Mouse (Mus musculus): Measurements from ENCODE around the gene Ubald2.

Gene Ubald2

GRCm38 (mm10) chr11:116434287-116434966 is 533 bp downstream of the Ubald2 start:
- no peak for DNase-seq (ENCODE audit: low read depth, low spot score)

GRCm38 (mm10) chr11:116434967-116435752 is 1.3 kb downstream of the Ubald2 start:
- DNase-seq (ENCODE audit: low read depth, low spot score): no peak

- no peak for DNase-seq (ENCODE audit: low read depth, low spot score)
Observed at GRCm38 (mm10) chr11:116435992-116436724, 2.3 kb downstream of the Ubald2 start.

DNA sequence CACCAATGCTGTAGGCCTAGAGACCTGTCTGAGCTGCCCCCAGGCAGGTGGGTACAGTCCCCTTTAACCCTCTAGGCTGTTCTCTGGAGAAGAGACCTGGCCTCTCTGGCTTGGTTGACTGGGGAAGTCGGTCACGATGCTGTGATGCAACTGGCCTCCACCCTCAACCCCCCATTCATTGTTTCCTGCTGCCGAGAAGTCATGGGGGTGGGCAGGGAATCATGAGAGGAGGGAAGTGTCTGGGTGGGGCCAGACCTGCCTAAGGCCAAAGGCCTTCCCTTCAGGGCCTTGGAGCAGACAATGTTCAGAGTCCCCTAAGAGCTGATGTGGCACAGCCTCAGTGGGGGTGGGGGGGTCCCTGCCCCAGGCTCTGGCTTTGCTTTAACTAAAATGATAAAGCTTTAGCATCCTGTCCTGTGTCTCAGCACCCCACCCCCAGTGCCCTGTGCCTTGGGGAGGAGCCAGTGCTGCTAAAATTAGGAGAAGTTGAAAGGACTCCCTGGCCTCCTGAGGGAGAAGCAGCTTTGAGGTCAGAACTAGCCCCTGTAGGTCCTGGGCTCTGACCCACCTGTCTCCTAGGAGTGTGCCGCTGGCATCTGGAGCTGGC is 2.9 kb downstream of the Ubald2 start:
- DNase-seq (ENCODE audit: low read depth, low spot score): no peak

DNA sequence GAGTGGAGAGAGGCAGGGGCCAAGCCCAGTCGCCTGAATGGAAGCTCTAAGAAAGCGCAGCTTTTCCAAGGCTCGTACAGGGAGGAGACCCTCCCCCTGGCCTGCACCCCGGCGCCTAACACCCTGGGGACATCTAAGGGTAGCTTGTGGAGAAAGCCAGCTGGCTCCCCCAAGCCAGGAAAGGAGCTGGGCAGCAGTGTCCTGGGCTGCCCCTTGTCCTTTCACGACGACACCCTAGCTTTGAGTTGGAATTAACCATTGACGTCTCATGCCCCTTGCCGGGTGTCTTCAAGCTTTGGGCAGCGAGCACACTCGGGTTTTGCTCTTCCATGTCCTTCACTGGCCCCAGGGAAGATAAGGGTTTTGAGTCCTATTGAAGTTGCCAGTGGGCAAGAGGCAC is 3.6 kb downstream of the Ubald2 start:
- DNase-seq (ENCODE audit: low read depth, low spot score): no peak

DNA sequence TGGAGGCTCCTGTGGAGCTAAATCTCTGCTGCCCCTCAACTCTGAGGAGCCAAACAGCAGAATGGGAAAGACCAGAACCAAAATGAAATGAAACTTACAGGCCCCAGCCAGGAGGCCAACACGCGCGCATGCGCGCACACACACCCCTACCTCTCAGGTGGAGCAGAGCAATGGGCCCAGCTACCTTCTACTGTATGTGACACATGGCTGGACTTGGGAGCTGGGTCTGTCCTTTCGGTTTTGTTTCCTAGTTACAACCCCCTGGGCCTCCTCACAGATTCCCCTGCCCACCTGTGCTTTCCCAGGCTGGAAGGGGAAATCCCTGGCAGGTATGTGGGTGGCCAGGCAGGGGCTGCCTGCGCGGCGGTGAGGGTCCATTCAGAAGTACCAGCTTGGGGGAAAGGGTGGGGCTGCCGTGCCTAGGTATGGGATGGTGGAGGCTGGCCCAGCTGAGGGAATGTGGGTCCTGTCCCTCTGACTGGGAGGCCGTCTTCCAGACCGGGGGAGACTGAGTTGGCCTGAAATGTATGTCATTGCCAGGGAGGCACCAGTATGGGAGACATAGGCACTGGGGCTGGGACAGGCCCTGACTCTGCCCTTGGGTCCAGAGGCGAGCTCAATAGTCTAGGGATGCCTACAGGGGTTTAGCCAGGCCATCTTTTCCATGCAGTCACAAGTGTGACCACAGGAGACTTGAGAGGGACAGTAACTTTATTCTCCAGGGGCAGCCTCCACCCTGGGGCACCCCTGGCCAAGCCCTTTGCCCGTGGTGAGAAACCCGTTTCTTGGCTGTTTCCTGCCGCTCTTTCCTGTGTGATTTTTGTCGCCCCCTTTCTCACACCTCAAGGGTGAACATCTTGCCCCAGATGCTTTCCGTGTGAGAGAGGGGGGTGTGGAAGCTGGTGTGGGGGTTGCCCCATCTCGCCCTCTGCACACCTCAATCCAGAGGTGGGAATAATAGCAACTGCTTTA is 5.7 kb downstream of the Ubald2 start:
- DNase-seq (ENCODE audit: low read depth, low spot score): no peak

GRCm38 (mm10) chr11:116440408-116441068 is 6.6 kb downstream of the Ubald2 start:
- no peak for DNase-seq (ENCODE audit: low read depth, low spot score)

- no peak for DNase-seq (ENCODE audit: low read depth, low spot score)
Observed at GRCm38 (mm10) chr11:116442129-116442866, 8.4 kb downstream of the Ubald2 start.

GRCm38 (mm10) chr11:116442867-116443177 is 8.9 kb downstream of the Ubald2 start:
- DNase-seq (ENCODE audit: low read depth, low spot score): no peak

- no peak for DNase-seq (ENCODE audit: low read depth, low spot score)
Observed at GRCm38 (mm10) chr11:116443311-116443710, 9.4 kb downstream of the Ubald2 start.

DNA sequence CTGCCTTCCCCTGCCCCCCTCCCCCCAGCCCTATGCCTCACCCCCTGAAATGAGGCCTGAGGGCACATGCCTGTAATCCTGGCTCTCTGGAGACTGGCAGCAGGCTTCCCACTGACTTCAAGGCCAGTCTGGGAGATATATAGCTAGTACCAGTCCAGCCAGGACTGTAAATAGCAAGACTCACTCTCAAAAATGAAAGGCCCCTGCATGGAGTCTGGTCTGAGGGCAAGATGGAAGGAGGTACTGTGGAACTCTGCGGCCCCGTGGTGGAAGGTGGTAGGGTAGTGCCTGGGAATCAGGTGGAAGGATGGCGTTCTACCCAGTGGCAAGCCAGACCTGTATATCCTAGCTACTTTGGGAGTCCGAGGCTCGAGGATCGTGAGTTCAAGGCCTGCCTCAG is 10.0 kb downstream of the Ubald2 start:
- DNase-seq (ENCODE audit: low read depth, low spot score): no peak

DNA sequence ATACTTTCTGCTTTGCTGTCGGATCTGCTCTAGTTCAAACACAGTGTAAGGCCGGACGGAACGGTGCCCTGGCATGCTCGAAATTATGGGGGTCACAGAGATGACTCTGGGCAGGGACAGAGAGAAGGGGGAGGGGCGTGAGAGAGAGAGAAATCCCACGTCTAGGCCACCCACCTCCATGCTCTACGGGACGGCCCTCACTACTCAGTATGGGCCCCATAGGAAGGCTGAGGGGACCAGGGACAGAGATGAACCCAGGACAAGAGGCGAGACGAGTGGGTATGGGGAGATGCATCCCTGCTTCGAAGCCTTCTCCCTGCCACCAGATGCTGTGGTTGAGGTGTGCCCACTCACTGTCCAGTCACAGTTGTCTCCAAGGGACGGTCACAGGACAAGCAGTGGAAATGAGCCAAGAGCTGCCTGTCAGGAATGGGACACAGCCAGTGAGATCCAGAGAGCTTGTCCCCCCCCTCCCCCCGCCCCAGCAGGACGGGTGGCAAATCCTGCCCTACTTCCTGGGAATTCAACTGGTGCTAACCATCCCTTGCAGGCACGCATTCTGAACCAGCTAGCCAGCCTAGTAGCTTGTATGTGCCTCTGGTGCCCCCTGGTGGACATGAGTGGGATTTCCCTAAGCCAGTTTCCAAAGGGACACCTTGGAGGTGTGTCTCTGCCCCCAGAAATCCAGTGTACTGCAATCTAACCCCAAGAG is 11.9 kb downstream of the Ubald2 start:
- peak; percentile 79 for DNase-seq (ENCODE audit: low read depth, low spot score)

DNA sequence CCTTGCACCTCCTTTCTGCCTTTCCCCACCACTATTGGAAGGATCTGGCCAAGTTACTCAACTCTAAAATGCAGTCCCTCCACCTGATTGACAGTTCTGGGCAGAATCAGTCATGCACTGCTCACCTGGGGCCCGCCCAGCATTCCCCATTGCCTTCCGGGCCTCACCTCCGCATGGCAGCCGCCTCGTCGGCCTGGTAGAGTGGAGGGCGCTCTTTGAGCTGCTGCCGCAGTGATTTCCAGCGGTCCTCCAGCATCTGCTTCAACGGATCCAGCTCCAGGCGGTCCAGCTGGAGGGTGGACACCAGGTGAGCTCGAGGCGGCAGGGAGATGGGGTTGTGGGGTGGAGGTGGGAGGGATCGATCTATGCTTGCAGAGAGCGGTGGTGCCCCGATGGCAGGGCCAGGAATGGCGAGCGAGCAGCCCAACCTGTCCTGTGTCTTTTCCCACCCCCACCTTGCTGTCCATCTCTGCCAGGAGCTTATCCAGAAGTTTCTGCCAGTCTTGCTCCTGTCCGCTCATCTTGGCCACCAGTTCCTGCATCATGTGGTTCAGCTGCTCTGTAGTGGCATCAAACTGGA is 12.5 kb downstream of the Ubald2 start:
- DNase-seq (ENCODE audit: low read depth, low spot score): no peak

DNA sequence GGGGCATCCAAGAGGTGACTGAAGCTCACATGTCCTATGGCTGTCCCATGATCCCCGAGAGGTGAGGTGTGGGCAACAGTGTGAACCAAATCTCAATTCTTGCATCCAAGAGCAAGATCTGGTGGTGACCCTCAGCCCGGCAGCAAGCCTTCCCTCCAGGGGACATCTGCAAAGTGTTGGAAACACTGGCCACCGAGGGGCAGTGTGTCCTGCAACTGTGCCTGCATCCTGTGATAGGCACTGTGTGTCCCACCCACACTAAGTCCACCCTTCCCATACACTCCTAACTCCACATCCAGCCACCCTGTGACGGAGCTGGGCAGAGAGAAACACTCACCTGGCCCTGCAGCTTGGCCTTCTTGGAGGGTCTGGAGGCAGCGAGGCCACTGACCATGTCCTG is 13.9 kb downstream of the Ubald2 start:
- no peak for DNase-seq (ENCODE audit: low read depth, low spot score)

DNA sequence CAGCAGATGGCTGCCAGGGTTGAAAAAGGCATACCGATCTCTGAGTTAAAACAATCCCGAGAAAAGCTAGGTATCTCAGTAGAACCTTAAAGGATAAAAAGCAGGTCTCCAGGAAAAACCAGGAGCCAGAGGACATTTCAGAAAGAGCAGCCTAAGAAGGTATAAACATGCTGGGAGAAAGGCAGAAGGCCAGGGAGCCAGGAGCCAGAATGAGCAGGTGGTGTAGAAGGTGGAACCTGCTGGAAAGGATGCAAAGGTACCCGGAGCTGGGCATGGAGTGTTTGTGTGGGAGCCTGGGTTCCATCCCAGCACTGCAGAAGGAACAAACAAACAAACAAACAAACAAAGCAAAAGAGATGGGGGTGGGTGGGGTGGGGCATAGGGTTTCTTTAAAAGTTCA is 15.4 kb downstream of the Ubald2 start:
- DNase-seq (ENCODE audit: low read depth, low spot score): no peak

- no peak for DNase-seq (ENCODE audit: low read depth, low spot score)
Observed at GRCm38 (mm10) chr11:116453889-116454288, 20.0 kb downstream of the Ubald2 start.

DNA sequence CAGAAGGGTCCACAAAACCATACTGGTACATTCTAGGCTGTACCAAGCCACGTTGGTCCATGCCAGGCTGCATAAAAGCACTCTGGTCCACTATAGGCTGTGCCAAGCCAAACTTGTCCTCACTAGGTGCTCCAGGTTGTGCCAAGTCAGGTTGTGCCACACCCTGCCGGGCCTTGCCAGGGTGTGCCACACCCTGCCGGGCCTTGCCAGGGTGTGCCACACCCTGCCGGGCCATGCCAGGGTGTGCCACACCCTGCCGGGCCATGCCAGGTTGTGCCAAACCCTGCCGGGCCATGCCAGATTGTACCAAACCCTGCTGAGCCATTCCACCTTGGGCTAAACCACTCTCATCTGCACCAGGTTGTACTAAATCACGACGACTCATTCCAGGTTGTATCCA is 22.3 kb downstream of the Ubald2 start:
- no peak for DNase-seq (ENCODE audit: low read depth, low spot score)

DNA sequence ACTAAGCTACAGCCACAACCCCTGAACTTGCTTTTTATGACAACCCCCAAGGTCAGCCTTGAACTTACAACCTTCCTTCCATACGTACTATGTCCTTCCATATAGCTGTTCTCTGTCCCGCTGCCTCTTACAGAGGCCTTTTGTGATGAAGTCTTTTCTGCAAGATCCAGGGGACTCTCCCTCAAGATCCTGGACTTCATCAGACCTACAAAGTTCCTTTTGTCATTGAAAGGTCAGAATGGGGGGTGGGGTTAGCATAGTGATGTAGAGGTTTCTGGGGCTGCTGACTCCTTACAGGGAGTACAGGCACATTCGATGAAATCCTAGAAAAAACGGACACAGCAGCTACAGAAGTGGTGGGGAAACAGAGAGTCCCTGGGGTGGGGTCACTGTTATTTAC is 25.9 kb downstream of the Ubald2 start:
- DNase-seq (ENCODE audit: low read depth, low spot score): no peak

DNA sequence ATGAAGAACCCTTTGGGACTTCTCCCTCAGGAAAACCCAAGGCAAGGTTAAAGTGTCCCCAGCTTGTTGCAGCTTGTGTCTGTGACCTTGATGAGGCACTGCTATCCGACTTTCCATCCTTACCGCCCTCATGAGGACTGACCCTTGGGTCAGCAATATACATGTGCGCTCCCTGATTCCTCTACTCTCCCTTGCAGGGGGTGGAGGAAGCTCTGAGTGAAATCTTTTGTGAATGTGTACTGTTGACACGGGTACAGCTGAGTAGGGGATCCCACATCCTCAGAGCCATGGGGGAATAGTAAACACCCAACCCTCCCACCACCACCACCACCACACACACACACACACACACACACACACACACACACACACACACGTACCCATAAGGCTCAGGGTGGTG is 29.4 kb downstream of the Ubald2 start:
- DNase-seq (ENCODE audit: low read depth, low spot score): no peak
